Mouse (Mus musculus): Measurements from ENCODE around the gene Fezf1. TPM values are rescaled to one million over a fixed set of nuclear protein-coding genes. Genes with fewer than 3 reads are reported as not detected.

The Fezf1 gene
- total and polyA plus RNA-seq, 3 experiments = not detected

- H3K9ac ChIP-seq (ENCODE audit: insufficient read depth, low read depth) = no peak overlapping the region
- in situ Hi-C loops (cut with MboI; ENCODE audit: low pct_ligation_motif_present, low pct_unique_long_range_greater_than_20kb, low sequenced_read_pairs) (no loop called here), dilution Hi-C loops (cut with MboI; ENCODE audit: extremely low pct_ligation_motif_present, extremely low pct_unique_long_range_greater_than_20kb, low sequenced_read_pairs) (no loop called here)
- H3K4me1 ChIP-seq (ENCODE audit: control insufficient read depth in 1 of 2, insufficient read depth in 2 of 2) = no peaks in the 10 kb centered on the region
- H3K27me3 ChIP-seq (replicated peaks) = no peaks in the 10 kb centered on the region
- no peak for DNase-seq (ENCODE audit: extremely low read depth)
- no peak overlapping the region for H3K4me2 ChIP-seq (ENCODE audit: insufficient read depth, low read depth, poor library complexity, severe bottlenecking)
- no peaks in the 10 kb centered on the region for H3K36me3 ChIP-seq (replicated peaks in 1 of 2; ENCODE audit: control insufficient read depth in 1 of 2, insufficient read depth in 1 of 2, low read length in 1 of 2)
- peaks cover 41% of the 10 kb centered on the region for H3K9me3 ChIP-seq (replicated peaks; ENCODE audit: low read length)
- H3K79me2 ChIP-seq (replicated peaks; ENCODE audit: control insufficient read depth, extremely low read depth, insufficient read depth, poor library complexity, severe bottlenecking) = no peaks in the 10 kb centered on the region
- no peak overlapping the region for H3K27ac ChIP-seq (ENCODE audit: insufficient read depth, low read depth)
- TF ChIP-seq JUN (IDR thresholded peaks at IDR 0.05; ENCODE audit: insufficient read depth, low read depth, low read length) (no peak), POLR2A (IDR thresholded peaks at IDR 0.05; ENCODE audit: low read depth, low read length) (no peak), SIN3A (IDR thresholded peaks at IDR 0.05; ENCODE audit: low read length) (no peak), KAT2A (IDR thresholded peaks at IDR 0.05; ENCODE audit: insufficient replicate concordance, low read length) (no peak), NRF1 (IDR thresholded peaks at IDR 0.05; ENCODE audit: low read depth, low read length) (no peak), RAD21 (IDR thresholded peaks at IDR 0.05; ENCODE audit: low read depth, low read length) (no peak), UBTF (IDR thresholded peaks at IDR 0.05; ENCODE audit: low read depth, low read length) (no peak)
- H3K4me3 ChIP-seq (replicated peaks in 1 of 3; ENCODE audit: low read depth in 2 of 3, low read length in 2 of 3, poor library complexity in 1 of 3) = no peak overlapping the region
These were observed 2.3 kb upstream of the Fezf1 start for GRCm38 (mm10) chr6:23250288-23250955.

- H3K4me2 ChIP-seq (ENCODE audit: insufficient read depth, low read depth, poor library complexity, severe bottlenecking) = no peak overlapping the region
- no peak overlapping the region for H3K4me3 ChIP-seq (replicated peaks in 1 of 3; ENCODE audit: low read depth in 2 of 3, low read length in 2 of 3, poor library complexity in 1 of 3)
- no peak for TF ChIP-seq SMC3 (IDR thresholded peaks at IDR 0.05; ENCODE audit: low read depth, low read length)
- TF ChIP-seq MAZ (IDR thresholded peaks at IDR 0.05; ENCODE audit: low read depth, low read length) = no peak
- no peak for TF ChIP-seq POLR2A (IDR thresholded peaks at IDR 0.05; ENCODE audit: low read depth, low read length)
- no peak for TF ChIP-seq CTCF (conservative IDR thresholded peaks at IDR 0.05 in 1 of 2, IDR thresholded peaks at IDR 0.05 in 1 of 2; ENCODE audit: low read depth in 2 of 2, low read length in 2 of 2)
- no peak for TF ChIP-seq CHD2 (IDR thresholded peaks at IDR 0.05; ENCODE audit: low read length)
- TF ChIP-seq MAFK (IDR thresholded peaks at IDR 0.05; ENCODE audit: insufficient replicate concordance, low read length) = no peak
- TF ChIP-seq MYC (IDR thresholded peaks at IDR 0.05; ENCODE audit: low read depth, low read length) = no peak
- TF ChIP-seq MXI1 (IDR thresholded peaks at IDR 0.05; ENCODE audit: low read depth, low read length) = no peak
- TF ChIP-seq RAD21 (IDR thresholded peaks at IDR 0.05; ENCODE audit: low read depth, low read length) = no peak
- TF ChIP-seq USF2 (conservative IDR thresholded peaks at IDR 0.05; ENCODE audit: low read depth, low read length) = no peak
- TF ChIP-seq CHD1 (IDR thresholded peaks at IDR 0.05; ENCODE audit: low read depth, low read length) = no peak
- TF ChIP-seq POLR2AphosphoS2 (IDR thresholded peaks at IDR 0.05; ENCODE audit: low read depth, low read length) = no peak
- no peak for TF ChIP-seq KAT2A (IDR thresholded peaks at IDR 0.05; ENCODE audit: insufficient replicate concordance, low read length)
- no peak for TF ChIP-seq ETS1 (conservative IDR thresholded peaks at IDR 0.05; ENCODE audit: low read depth, low read length)
- TF ChIP-seq ZNF384 (IDR thresholded peaks at IDR 0.05; ENCODE audit: low read depth, low read length) = no peak
- H3K9me3 ChIP-seq (replicated peaks; ENCODE audit: low read length) = peaks cover 41% of the 10 kb centered on the region
- H3K36me3 ChIP-seq (replicated peaks in 1 of 2; ENCODE audit: control insufficient read depth in 1 of 2, insufficient read depth in 1 of 2, low read length in 1 of 2) = no peaks in the 10 kb centered on the region
- no peaks in the 10 kb centered on the region for H3K4me1 ChIP-seq (ENCODE audit: control insufficient read depth in 1 of 2, insufficient read depth in 2 of 2)
- no peaks in the 10 kb centered on the region for H3K27me3 ChIP-seq (replicated peaks)
- in situ Hi-C loops (cut with MboI; ENCODE audit: low pct_ligation_motif_present, low pct_unique_long_range_greater_than_20kb, low sequenced_read_pairs) (no loop called here), dilution Hi-C loops (cut with MboI; ENCODE audit: extremely low pct_ligation_motif_present, extremely low pct_unique_long_range_greater_than_20kb, low sequenced_read_pairs) (no loop called here)
- DNase-seq (ENCODE audit: extremely low read depth) = no peak
- no peaks in the 10 kb centered on the region for H3K79me2 ChIP-seq (replicated peaks; ENCODE audit: control insufficient read depth, extremely low read depth, insufficient read depth, poor library complexity, severe bottlenecking)
- no peak overlapping the region for H3K27ac ChIP-seq (ENCODE audit: insufficient read depth, low read depth)
- H3K9ac ChIP-seq (ENCODE audit: insufficient read depth, low read depth) = no peak overlapping the region
These were observed 1.6 kb upstream of the Fezf1 start for GRCm38 (mm10) chr6:23249616-23250287.
